Mouse (Mus musculus): ENCODE results near the gene Atp2a1.

- TF ChIP-seq POLR2A (IDR thresholded peaks at IDR 0.05; ENCODE audit: low read depth, low read length), result no peak
- no peak for TF ChIP-seq CTCF (IDR thresholded peaks at IDR 0.05; ENCODE audit: borderline replicate concordance, insufficient read depth, low read length)
These were observed 8.5 kb upstream of the Atp2a1 start for GRCm38 (mm10) chr7:126471361-126471760.
